ENCODE assay signal across 11 mouse cellular contexts in genomic region chr4:151458686-151459085, GRCm38 (mm10).
"Had no signal": no experiment of that assay in that cellular context is flagged by ENCODE, and none has a peak within 500 bp of the region (broad histone marks: within the 10 kb centered on the region; RNA-seq: fewer than 3 reads in every experiment).

No protein-coding gene starts in this region.

- DNase-seq: kidney, adult 2 months; kidney, postnatal 14 days; lung, embryonic 14.5 days; lung, postnatal 10 days; lung, postnatal 4 days had no signal

- H3K27me3 ChIP-seq: kidney, embryonic 15.5 days; liver, embryonic 12.5 days; neural tube, embryonic 15.5 days had no signal

- H3K36me3 ChIP-seq: kidney, embryonic 15.5 days; limb, embryonic 15.5 days; liver, embryonic 12.5 days; midbrain, embryonic 10.5 days; neural tube, embryonic 15.5 days had no signal

- H3K9ac ChIP-seq: kidney, embryonic 15.5 days; limb, embryonic 15.5 days; liver, embryonic 12.5 days; lung, embryonic 14.5 days; neural tube, embryonic 15.5 days had no signal

- H3K9me3 ChIP-seq: kidney, embryonic 15.5 days; limb, embryonic 15.5 days; liver, embryonic 12.5 days; midbrain, embryonic 10.5 days; neural tube, embryonic 15.5 days had no signal

- ATAC-seq: liver, embryonic 12.5 days had no signal

- H3K27ac ChIP-seq: kidney, embryonic 15.5 days; limb, embryonic 15.5 days; liver, embryonic 12.5 days; midbrain, embryonic 10.5 days; neural tube, embryonic 15.5 days; stomach, postnatal 0 days had no signal

- H3K4me1 ChIP-seq: limb, embryonic 15.5 days; liver, embryonic 12.5 days had no signal

- H3K4me2 ChIP-seq: kidney, embryonic 15.5 days; limb, embryonic 15.5 days; liver, embryonic 12.5 days; lung, embryonic 14.5 days; neural tube, embryonic 15.5 days had no signal

- H3K4me3 ChIP-seq: kidney, embryonic 15.5 days; limb, embryonic 15.5 days; liver, embryonic 12.5 days; midbrain, embryonic 10.5 days; neural tube, embryonic 15.5 days had no signal
